Mouse (Mus musculus) lung, postnatal 0 days (tissue): Measurements from ENCODE around the gene Ncbp2.

Experiments used
- CTCF ChIP-seq: IDR thresholded peaks from 2 replicates; pipeline ENCODE4 v1.5.1; 2016; ENCODE audit warnings: antibody characterized with exemption, mild to moderate bottlenecking
- EP300 ChIP-seq: IDR thresholded peaks from 2 replicates; pipeline ENCODE4 v1.6.1; 2016; ENCODE audit warnings: antibody characterized with exemption, mild to moderate bottlenecking, control low read depth

GRCm38 (mm10) chr16:31932255-31932654, 16.1 kb upstream of the Ncbp2 start:
- TF ChIP-seq CTCF: no peak
- no peak for TF ChIP-seq EP300
